Mouse (Mus musculus): ENCODE data around the gene Gm49321.

Gene Gm49321

DNA sequence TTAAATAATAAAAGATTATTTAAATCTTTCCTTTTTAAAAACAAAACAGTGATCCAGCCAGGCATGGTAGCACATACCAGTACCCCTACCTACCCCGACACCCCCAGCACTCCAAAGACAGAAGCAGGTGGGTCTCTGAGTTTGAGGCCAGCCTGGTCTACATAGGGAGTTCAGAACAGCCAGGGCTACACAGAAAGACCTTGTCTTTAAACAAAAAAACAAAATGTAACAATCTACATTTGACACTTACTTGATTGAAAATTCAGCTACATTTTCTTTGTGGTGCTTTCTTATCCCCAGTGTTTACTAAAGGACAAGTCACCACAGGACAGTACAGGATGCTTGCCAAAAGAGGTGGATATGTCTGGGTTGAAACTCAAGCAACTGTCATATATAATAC lies at the start of gene Gm49321:
TSS of gene Gm49321 (plus strand) at position 301 of the 400 bp plus-strand sequence.
- DNase-seq: no peak

GRCm38 (mm10) chr12:73888003-73888783 lies 49.3 kb upstream of the Gm49321 start:
- DNase-seq: no peak

DNA sequence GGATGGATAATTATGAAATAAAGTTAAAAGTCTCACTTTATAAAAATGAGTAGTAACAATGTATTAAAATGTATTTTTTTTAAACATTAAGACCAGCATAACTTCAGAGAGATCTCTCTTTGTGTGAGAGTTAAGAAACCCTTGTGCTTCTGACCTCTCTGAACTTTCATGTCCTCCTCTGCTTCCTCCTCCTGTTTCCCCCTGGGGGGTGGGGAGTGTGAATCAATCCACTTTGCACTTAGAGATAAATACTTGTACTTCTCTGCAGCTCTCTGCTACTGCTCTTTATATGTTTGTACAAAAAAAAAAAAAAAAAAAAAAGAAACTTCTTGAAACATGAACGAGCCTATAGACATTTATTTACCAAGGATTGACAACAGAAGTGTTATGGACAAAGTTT lies 47.9 kb upstream of the Gm49321 start:
- DNase-seq: no peak

- DNase-seq: no peak
Measured at GRCm38 (mm10) chr12:73890086-73890485, 47.4 kb upstream of the Gm49321 start.

DNA sequence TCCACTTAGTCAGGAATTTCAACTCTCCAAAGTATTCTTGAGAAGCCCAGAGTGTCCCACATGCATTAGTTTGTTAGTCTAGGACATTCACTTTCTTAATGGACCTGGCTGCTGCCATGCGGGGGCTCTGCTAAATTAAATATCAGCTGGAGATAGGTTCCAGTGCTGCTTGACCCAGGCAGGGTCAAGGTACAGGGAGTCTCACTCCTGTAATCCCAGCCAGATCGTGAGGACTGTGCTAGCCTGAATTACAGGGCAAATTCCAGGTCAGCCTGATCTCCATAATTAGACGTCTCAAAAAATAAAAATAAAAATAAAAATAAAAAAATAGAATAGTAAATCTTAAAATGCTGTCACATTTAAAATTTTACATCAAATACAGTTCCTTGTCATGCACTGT lies 44.8 kb upstream of the Gm49321 start:
- DNase-seq: no peak

DNA sequence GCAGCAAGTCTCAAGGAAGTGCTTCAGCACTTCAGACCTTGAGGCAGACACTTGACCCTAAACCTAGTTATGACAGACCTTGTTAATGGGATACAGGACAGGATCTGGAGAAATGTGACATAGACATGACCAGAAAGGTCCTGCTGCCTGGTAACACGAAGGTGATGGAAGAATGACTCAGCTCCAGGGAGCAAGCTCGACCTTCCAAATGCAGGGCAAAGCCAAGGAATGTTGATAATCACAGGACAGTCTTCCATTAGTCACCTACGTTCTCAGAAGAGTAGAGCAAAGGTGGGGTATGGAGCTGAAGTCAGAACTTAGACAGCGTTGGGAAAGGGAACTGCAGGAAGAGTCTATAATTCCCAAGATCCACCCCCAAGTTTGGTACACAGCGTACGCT lies 42.6 kb upstream of the Gm49321 start:
- DNase-seq: no peak

- DNase-seq: no peak
Measured at GRCm38 (mm10) chr12:73895674-73896073, 41.8 kb upstream of the Gm49321 start.

GRCm38 (mm10) chr12:73896471-73896870 lies 41.0 kb upstream of the Gm49321 start:
- no peak for DNase-seq

GRCm38 (mm10) chr12:73898281-73898680 lies 39.2 kb upstream of the Gm49321 start:
- no peak for DNase-seq

DNA sequence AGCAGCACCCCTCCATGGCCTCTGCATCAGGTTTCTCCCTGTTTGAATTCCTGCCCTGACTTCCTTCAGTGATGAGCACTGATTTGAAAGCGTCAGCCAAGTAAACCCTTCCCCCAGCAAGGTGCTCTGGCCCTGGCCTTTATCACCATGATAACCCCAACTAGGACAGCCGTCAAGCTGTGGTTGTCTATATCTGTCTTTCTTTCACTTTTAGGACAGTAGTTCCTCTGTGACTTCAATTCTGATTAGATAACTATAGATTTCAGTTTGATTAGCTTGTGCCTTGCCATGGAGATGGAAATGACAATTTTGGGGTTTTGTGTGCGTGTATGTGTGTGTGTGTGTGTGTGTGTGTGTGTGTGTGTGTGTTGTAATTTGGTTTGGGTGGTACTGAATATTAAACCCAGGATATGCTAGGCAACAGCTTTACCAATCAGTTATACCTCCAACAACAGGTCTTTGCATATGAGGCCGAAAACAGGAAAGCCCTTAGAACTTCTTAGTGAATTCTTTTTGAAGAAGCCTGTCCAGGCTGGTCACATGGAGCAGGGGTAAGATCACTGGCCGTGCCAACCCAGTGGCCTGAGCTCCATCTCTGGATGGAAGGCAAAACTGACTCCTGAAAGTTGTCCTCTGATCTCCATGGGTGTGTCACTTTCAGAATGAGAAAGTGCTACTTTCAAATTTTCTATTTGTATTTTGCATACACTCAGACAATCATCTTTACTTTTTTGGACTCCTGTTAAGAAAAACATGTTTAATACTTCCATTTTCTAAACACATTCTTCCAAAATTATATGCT lies 33.1 kb upstream of the Gm49321 start:
- DNase-seq: no peak

DNA sequence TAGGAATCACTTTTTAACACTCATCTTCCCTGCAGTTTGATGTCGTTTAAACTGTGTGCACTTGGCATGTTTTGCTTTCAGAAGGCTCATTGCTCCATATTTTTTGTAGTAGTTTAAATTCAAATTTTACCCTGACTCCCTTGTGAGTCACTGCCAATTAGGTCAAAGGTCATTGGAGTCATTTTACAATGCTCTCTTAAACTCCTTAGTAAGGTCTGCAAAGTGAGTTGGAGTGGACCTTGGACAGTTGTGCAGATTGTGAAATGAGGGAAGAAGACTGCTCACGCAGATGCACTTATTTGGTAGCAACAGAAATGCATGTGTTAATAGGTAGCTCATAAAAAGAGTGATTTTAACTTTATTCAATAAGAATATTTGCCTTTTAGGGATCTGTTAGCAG lies 32.4 kb upstream of the Gm49321 start:
- no peak for DNase-seq

- no peak for DNase-seq
Measured at GRCm38 (mm10) chr12:73905555-73905954, 31.9 kb upstream of the Gm49321 start.

DNA sequence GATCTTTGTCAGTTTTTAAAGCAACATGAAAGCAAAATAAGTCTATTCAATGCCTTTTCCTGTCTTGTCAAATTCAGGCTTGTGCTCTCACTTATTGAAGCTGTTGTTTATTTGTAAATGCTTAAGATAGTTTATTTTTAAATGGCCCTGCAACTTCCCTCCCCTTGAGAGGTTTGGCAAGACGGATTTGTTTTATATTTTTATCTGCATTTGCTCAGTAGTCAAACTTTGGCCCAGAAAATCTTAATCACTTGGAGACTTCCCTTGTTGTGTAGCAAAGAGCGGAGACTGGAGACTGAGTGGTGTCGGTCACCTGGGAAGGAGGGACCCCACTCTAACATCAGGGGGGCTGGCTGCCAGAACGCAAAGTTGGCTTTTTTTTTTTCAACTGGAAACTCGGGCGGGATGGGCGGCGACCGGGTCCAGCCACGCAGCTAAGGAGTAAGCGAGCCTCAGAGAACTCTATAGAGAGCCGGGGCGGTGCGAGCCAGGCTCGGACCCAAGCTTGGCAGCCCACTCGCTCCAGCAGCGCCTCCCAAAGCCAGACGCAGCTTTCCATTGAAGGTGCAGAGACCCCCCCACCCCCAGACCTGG lies 30.3 kb upstream of the Gm49321 start:
- no peak for DNase-seq

GRCm38 (mm10) chr12:73907673-73908150 lies 29.7 kb upstream of the Gm49321 start:
- peak; percentile 99 for DNase-seq

GRCm38 (mm10) chr12:73908274-73909012 lies 29.0 kb upstream of the Gm49321 start:
- DNase-seq: peak; percentile 23

DNA sequence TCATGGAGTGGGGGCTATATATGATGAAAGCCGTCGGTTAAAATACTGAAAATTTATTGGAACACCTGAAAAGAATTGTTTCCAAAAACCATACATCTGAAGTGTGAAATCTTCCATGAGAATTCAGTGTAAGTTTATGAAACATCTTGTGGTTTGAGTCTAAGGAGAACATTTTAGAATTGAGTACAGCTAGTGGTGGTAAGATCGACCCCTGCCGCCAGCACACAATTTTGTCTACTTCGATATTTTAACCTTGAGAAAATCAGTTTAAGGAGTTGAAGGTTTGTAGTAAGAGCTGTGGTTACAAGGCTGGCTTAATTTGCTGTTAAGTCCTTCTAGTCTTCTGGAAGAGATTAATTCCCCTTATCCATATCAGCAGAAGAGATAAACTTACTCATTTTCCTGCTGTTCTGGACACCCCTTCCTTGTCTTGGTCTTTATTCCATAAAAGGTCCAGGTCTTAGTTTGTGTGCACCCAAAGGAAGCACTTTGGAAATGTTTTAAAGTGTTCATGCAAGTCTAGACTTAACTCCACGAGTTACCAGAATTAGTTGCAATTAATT lies 28.4 kb upstream of the Gm49321 start:
- DNase-seq: no peak

- no peak for DNase-seq
Measured at GRCm38 (mm10) chr12:73918479-73918878, 19.0 kb upstream of the Gm49321 start.

DNA sequence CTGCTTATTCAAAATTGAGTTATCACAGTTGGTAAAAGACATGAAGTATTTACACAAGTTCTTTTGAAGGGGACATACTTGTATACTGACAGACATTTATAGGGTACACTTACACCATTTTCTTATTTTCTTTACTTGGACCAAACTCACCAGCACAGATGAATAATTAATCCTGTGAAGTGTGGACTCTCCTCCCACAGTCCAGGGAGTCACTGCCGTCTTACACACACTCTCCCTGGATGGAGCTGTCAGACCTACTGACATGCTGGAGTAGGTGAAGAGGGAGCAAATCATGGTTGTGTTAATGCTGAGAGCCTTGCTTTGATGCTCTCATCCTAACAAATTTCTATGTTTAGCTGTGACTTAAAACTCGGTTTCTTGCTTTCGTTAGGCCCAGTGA lies 7.2 kb upstream of the Gm49321 start:
- DNase-seq: no peak

DNA sequence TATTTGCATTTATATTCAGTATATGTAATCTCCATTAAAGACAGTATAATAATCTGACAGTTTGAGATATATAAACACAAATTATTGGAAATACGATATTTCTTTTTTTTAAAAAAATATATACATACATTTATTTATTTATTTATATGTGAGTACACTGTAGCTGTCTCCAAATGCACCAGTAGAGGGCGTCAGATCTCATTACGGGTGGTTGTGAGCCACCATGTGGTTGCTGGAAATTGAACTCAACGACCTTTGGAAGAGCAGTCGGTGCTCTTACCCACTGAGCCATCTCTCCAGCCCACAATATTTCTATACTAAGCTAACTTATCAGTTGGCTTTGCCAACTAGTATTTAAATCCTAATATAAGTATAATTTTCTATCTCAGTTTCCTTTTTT lies 6.2 kb upstream of the Gm49321 start:
- no peak for DNase-seq

- no peak for DNase-seq
Measured at GRCm38 (mm10) chr12:73934528-73934927, 2.9 kb upstream of the Gm49321 start.

- DNase-seq: no peak
Measured at GRCm38 (mm10) chr12:73939542-73939941, 2.1 kb downstream of the Gm49321 start.

DNA sequence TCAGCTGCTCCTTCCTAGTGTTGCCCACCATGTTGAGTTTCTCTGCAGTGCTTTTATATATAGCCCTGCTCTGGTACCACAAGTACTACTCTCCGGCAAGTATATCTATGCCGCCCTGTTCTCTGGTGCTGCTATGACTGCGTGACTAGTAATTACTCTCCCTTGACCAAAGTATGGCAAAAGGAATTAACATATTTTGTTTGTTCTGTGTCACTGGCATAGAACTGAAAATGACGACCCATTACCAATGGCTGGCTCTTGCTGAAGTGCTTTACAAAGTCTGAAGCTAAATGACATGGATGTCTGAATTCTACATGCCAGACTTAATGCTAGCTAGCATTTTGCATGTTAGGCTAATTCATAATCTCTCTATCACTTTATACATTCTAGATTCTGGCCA lies 11.0 kb downstream of the Gm49321 start:
- DNase-seq: no peak
